Mouse (Mus musculus): ENCODE measurements around the gene Olfr313.

GRCm38 (mm10) chr11:58789532-58789931 lies 25.3 kb upstream of the Olfr313 start:
- TF ChIP-seq CTCF (IDR thresholded peaks at IDR 0.05; ENCODE audit: extremely low read depth, insufficient read depth, low read length) (no peak), POLR2A (IDR thresholded peaks at IDR 0.05; ENCODE audit: extremely low read depth, insufficient read depth, low read length) (no peak)

Data from cortical plate, adult 2 months (tissue).